Mouse (Mus musculus) hindbrain, embryonic 16.5 days (tissue): ENCODE data around the gene Ash1l. TPM values are rescaled to one million over a fixed set of nuclear protein-coding genes. Genes with fewer than 3 reads are reported as not detected.
A peak's percentile ranks its signal among the peaks of the same experiment; 100 is the strongest.

Experiments used
- ATAC-seq: fragments of 200-750 bp; cut with Nextera tagmentation; 2 replicates; pipeline ENCODE4 v1.8.0; 2017; ENCODE audit warnings: moderate TSS enrichment, moderate library complexity
- H3K27ac ChIP-seq: fragments of 300-500 bp; sonication (generic); 2 replicates; pipeline ENCODE4 v1.5.1; 2014; ENCODE audit warnings: low read depth, mild to moderate bottlenecking, control low read depth, low read length, moderate library complexity
- H3K27me3 ChIP-seq: fragments of 300-500 bp; sonication (generic); replicated peaks from 2 replicates; pipeline ENCODE4 v1.6.1; 2014; ENCODE audit warnings: low read length; ENCODE audit not compliant: control insufficient read depth, insufficient read depth
- H3K36me3 ChIP-seq: fragments of 300-500 bp; sonication (generic); 2 replicates; pipeline ENCODE4 v1.6.1; 2014; ENCODE audit warnings: mild to moderate bottlenecking, low read length, moderate library complexity, mixed read lengths; ENCODE audit not compliant: control insufficient read depth, insufficient read depth
- H3K4me1 ChIP-seq: fragments of 300-500 bp; sonication (generic); 2 replicates; pipeline ENCODE4 v1.6.1; 2014; ENCODE audit warnings: low read depth, low read length; ENCODE audit not compliant: control insufficient read depth, insufficient read depth
- H3K4me2 ChIP-seq: fragments of 300-500 bp; sonication (generic); 2 replicates; pipeline ENCODE4 v1.6.1; 2014; ENCODE audit warnings: mild to moderate bottlenecking, low read length, control low read depth, moderate library complexity
- H3K4me3 ChIP-seq: fragments of 300-500 bp; sonication (generic); 2 replicates; pipeline ENCODE4 v1.5.1; 2014; ENCODE audit warnings: mild to moderate bottlenecking, low read length, control low read depth, moderate library complexity
- H3K9ac ChIP-seq: fragments of 300-500 bp; sonication (generic); 2 replicates; pipeline ENCODE4 v1.6.1; 2014; ENCODE audit warnings: low read depth, mild to moderate bottlenecking, control low read depth, low read length, moderate library complexity
- H3K9me3 ChIP-seq: fragments of 300-500 bp; sonication (generic); 2 replicates; pipeline ENCODE4 v1.6.1; 2014; ENCODE audit warnings: mild to moderate bottlenecking, low read length, moderate library complexity; ENCODE audit not compliant: control insufficient read depth
- WGBS: fragments of 180-500 bp; shearing (Covaris S2); extraction: QIAGEN DNeasy Blood & Tissue Kit; methylation state at CpG from one replicate; pipeline ENCODE4 v1.1.7; 2014; 5-methylcytosine and 5-hydroxymethylcytosine counted together
- polyA plus RNA-seq: library from polyadenylated mRNA; unstranded; fragments of >200 nt; fragmentation: Nextera tagmentation; extraction: Ambion mirVana; gene quantifications from 2 replicates; pipeline ENCODE4 v1.2.1, GENCODE M21; 2015

The Ash1l gene
- polyA plus RNA-seq, 1 experiment from 2014 or later, result 18.2 TPM

- Histone ChIP-seq H3K9me3 (no peaks in the 10 kb centered on the region), H3K4me1 (peaks cover 10% of the 10 kb centered on the region), H3K4me2 (no peak overlapping the region), H3K4me3 (no peak overlapping the region), H3K9ac (no peak overlapping the region), H3K36me3 (peaks cover 29% of the 10 kb centered on the region), H3K27me3 (no peaks in the 10 kb centered on the region), H3K27ac (no peak overlapping the region)
- no peak for ATAC-seq
- WGBS, result 88% methylated on average over 12 of the region's 12 CpGs
These were observed 134.3 kb downstream of the Ash1l start for GRCm38 (mm10) chr3:89084654-89085190.

- Histone ChIP-seq H3K9ac (no peak overlapping the region), H3K27me3 (no peaks in the 10 kb centered on the region), H3K9me3 (no peaks in the 10 kb centered on the region), H3K4me2 (no peak overlapping the region), H3K4me3 (no peak overlapping the region), H3K4me1 (peaks cover 18% of the 10 kb centered on the region), H3K36me3 (peaks cover 29% of the 10 kb centered on the region), H3K27ac (no peak overlapping the region)
- WGBS, result 33% methylated on average over 21 of the region's 21 CpGs
- no peak for ATAC-seq
These were observed 137.1 kb downstream of the Ash1l start for GRCm38 (mm10) chr3:89087338-89088110.

GRCm38 (mm10) chr3:89088974-89089373 lies 138.6 kb downstream of the Ash1l start:
- WGBS, result 66% methylated on average over 14 of the region's 14 CpGs
- H3K27me3 ChIP-seq, result no peaks in the 10 kb centered on the region
- H3K4me2 ChIP-seq, result peak overlapping the region; percentile 95
- H3K36me3 ChIP-seq, result peaks cover 27% of the 10 kb centered on the region
- H3K4me3 ChIP-seq, result no peak overlapping the region
- no peak overlapping the region for H3K27ac ChIP-seq
- H3K4me1 ChIP-seq, result peaks cover 18% of the 10 kb centered on the region
- H3K9me3 ChIP-seq, result no peaks in the 10 kb centered on the region
- H3K9ac ChIP-seq, result no peak overlapping the region
- no peak for ATAC-seq

GRCm38 (mm10) chr3:89089882-89090591 lies 139.6 kb downstream of the Ash1l start:
- H3K9me3 ChIP-seq, result no peaks in the 10 kb centered on the region
- under 1% methylated on average over 24 of the region's 40 CpGs for WGBS
- ATAC-seq, result peak; percentile 75
- peaks cover 18% of the 10 kb centered on the region for H3K4me1 ChIP-seq
- H3K27me3 ChIP-seq, result no peaks in the 10 kb centered on the region
- peaks cover 22% of the 10 kb centered on the region for H3K36me3 ChIP-seq
- H3K9ac ChIP-seq, result peak overlapping the region; percentile 78
- peak overlapping the region; percentile 70 for H3K4me3 ChIP-seq
- H3K27ac ChIP-seq, result peak overlapping the region; percentile 69
- H3K4me2 ChIP-seq, result peak overlapping the region; percentile 95

- peak overlapping the region; percentile 69 for H3K27ac ChIP-seq
- H3K9ac ChIP-seq, result peak overlapping the region; percentile 78
- H3K36me3 ChIP-seq, result peaks cover 26% of the 10 kb centered on the region
- ATAC-seq, result peak; percentile 48
- peak overlapping the region; percentile 70 for H3K4me3 ChIP-seq
- peaks cover 18% of the 10 kb centered on the region for H3K4me1 ChIP-seq
- under 1% methylated on average over 65 of the region's 74 CpGs for WGBS
- no peaks in the 10 kb centered on the region for H3K9me3 ChIP-seq
- H3K27me3 ChIP-seq, result no peaks in the 10 kb centered on the region
- H3K4me2 ChIP-seq, result peak overlapping the region; percentile 95
These were observed 140.6 kb downstream of the Ash1l start for GRCm38 (mm10) chr3:89090694-89091655.

- peak overlapping the region; percentile 70 for H3K4me3 ChIP-seq
- H3K4me1 ChIP-seq, result peaks cover 18% of the 10 kb centered on the region
- peaks cover 29% of the 10 kb centered on the region for H3K36me3 ChIP-seq
- H3K27ac ChIP-seq, result peak overlapping the region; percentile 9; the same call in 1 of the 2 replicates
- peak overlapping the region; percentile 95 for H3K4me2 ChIP-seq
- H3K27me3 ChIP-seq, result no peaks in the 10 kb centered on the region
- 7% methylated on average over 20 of the region's 20 CpGs for WGBS
- no peak for ATAC-seq
- no peaks in the 10 kb centered on the region for H3K9me3 ChIP-seq
- peak overlapping the region; percentile 78 for H3K9ac ChIP-seq
These were observed 141.5 kb downstream of the Ash1l start for GRCm38 (mm10) chr3:89091811-89092508.

- Histone ChIP-seq H3K27ac (peak overlapping the region; percentile 84), H3K36me3 (peaks cover 26% of the 10 kb centered on the region), H3K4me1 (peaks cover 18% of the 10 kb centered on the region), H3K27me3 (no peaks in the 10 kb centered on the region), H3K9me3 (no peaks in the 10 kb centered on the region), H3K4me3 (peak overlapping the region; percentile 70), H3K9ac (peak overlapping the region; percentile 78), H3K4me2 (peak overlapping the region; percentile 95)
- whole genome bisulfite sequencing, result 16% methylated on average over 11 of the region's 11 CpGs
- peak; percentile 44 for ATAC-seq
These were observed 142.2 kb downstream of the Ash1l start for GRCm38 (mm10) chr3:89092509-89093090.

GRCm38 (mm10) chr3:89093175-89093574 lies 142.8 kb downstream of the Ash1l start, which contains the start of gene Rusc1:
Gene Rusc1, minus strand, starts transcription at chr3:89093311.
- H3K9ac ChIP-seq, result peak within 1 kb of the TSS; percentile 78
- peak; percentile 84 for ATAC-seq
- peaks cover 18% of the 10 kb centered on the region for H3K4me1 ChIP-seq
- peak within 1 kb of the TSS; percentile 95 for H3K4me2 ChIP-seq
- whole genome bisulfite sequencing, result 0% methylated on average over 18 of the region's 18 CpGs
- peak within 1 kb of the TSS; percentile 70 for H3K4me3 ChIP-seq
- H3K36me3 ChIP-seq, result peaks cover 24% of the 10 kb centered on the region
- no peaks in the 10 kb centered on the region for H3K9me3 ChIP-seq
- no peaks in the 10 kb centered on the region for H3K27me3 ChIP-seq
- peak within 1 kb of the TSS; percentile 84 for H3K27ac ChIP-seq
